Mouse (Mus musculus) limb, embryonic 14.5 days (tissue): ENCODE data around the gene Borcs5. TPM values are rescaled to one million over a fixed set of nuclear protein-coding genes. Genes with fewer than 3 reads are reported as not detected.

ENCODE experiments used
- ATAC-seq: fragments of 200-750 bp; cut with Nextera tagmentation; 2 replicates; pipeline ENCODE4 v1.8.0; 2017; ENCODE audit warnings: low read depth, moderate number of reproducible peaks, moderate TSS enrichment; ENCODE audit not compliant: low FRiP score
- DNase-seq: peaks from one replicate; pipeline ENCODE4 v3.0.0-alpha.2; 2015; ENCODE audit warnings: low spot score
- H3K27ac ChIP-seq: fragments of 300-500 bp; sonication (generic); replicated peaks from 2 replicates; pipeline ENCODE4 v1.5.1; 2014; ENCODE audit warnings: low read depth, mild to moderate bottlenecking, low read length, moderate library complexity, mixed read lengths
- H3K27me3 ChIP-seq: fragments of 300-500 bp; sonication (generic); 2 replicates; pipeline ENCODE4 v1.6.1; 2014; ENCODE audit warnings: low read length, mixed read lengths; ENCODE audit not compliant: control insufficient read depth, insufficient read depth
- H3K36me3 ChIP-seq: fragments of 300-500 bp; sonication (generic); 2 replicates; pipeline ENCODE4 v1.6.1; 2014; ENCODE audit warnings: mild to moderate bottlenecking, low read length, moderate library complexity, mixed read lengths; ENCODE audit not compliant: control insufficient read depth, insufficient read depth
- H3K4me1 ChIP-seq: fragments of 300-500 bp; sonication (generic); 2 replicates; pipeline ENCODE4 v1.6.1; 2014; ENCODE audit warnings: antibody characterized with exemption, low read length, mixed read lengths; ENCODE audit not compliant: control insufficient read depth, insufficient read depth
- H3K4me2 ChIP-seq: fragments of 300-500 bp; sonication (generic); replicated peaks from 2 replicates; pipeline ENCODE4 v1.6.1; 2014; ENCODE audit warnings: low read depth, mild to moderate bottlenecking, low read length, moderate library complexity; ENCODE audit not compliant: severe bottlenecking
- H3K4me3 ChIP-seq: fragments of 300-500 bp; sonication (generic); replicated peaks from 2 replicates; pipeline ENCODE4 v1.5.1; 2014; ENCODE audit warnings: low read length
- H3K9ac ChIP-seq: fragments of 300-500 bp; sonication (generic); 2 replicates; pipeline ENCODE4 v1.6.1; 2014; ENCODE audit warnings: mild to moderate bottlenecking, low read depth, low read length, moderate library complexity; ENCODE audit not compliant: severe bottlenecking
- H3K9me3 ChIP-seq: fragments of 300-500 bp; sonication (generic); 2 replicates; pipeline ENCODE4 v1.6.1; 2016; ENCODE audit warnings: low read length; ENCODE audit not compliant: control insufficient read depth
- POLR2A ChIP-seq: fragments of 200-500 bp; IDR thresholded peaks from 2 replicates; pipeline ENCODE4 v1.8.0; 2012; ENCODE audit warnings: inconsistent platforms, mild to moderate bottlenecking, moderate library complexity, borderline replicate concordance; ENCODE audit not compliant: insufficient read depth, insufficient read length; ENCODE audit errors: extremely low read depth
- WGBS: fragments of 180-500 bp; shearing (Covaris S2); extraction: QIAGEN DNeasy Blood & Tissue Kit; methylation state at CpG from one replicate; pipeline ENCODE4 v1.1.7; 2014; 5-methylcytosine and 5-hydroxymethylcytosine counted together
- polyA plus RNA-seq, 2 experiments: library from polyadenylated mRNA; depleted of rRNA in 1 of 2; stranded (reverse) in 1 of 2; unstranded in 1 of 2; fragments of >200 nt; fragmentation: Nextera tagmentation in 1 of 2; extraction: Ambion mirVana in 1 of 2; gene quantifications; 2 replicates each; pipeline versions ENCODE4 v1.2.1 to v1.2.3; 2012 to 2014

Gene Borcs5
- polyA plus RNA-seq, 2 experiments, result 11.4 to 20.5 TPM

GRCm38 (mm10) chr6:134647621-134648020 is 8.3 kb downstream of the Borcs5 start:
- WGBS, result 23% methylated on average over 5 of the region's 5 CpGs
- Histone ChIP-seq H3K9me3 (no peaks in the 10 kb centered on the region), H3K4me2 (no peak overlapping the region), H3K4me3 (no peak overlapping the region), H3K9ac (no peak overlapping the region), H3K27me3 (no peaks in the 10 kb centered on the region), H3K27ac (no peak overlapping the region), H3K36me3 (no peaks in the 10 kb centered on the region), H3K4me1 (no peaks in the 10 kb centered on the region)
- ATAC-seq (peak; percentile 34; the same call in 1 of the 2 replicates), DNase-seq (no peak)
- no peak for TF ChIP-seq POLR2A

- TF ChIP-seq POLR2A, result no peak
- Histone ChIP-seq H3K27me3 (no peaks in the 10 kb centered on the region), H3K36me3 (no peaks in the 10 kb centered on the region), H3K4me3 (no peak overlapping the region), H3K9me3 (no peaks in the 10 kb centered on the region), H3K9ac (no peak overlapping the region), H3K27ac (no peak overlapping the region), H3K4me1 (no peaks in the 10 kb centered on the region), H3K4me2 (no peak overlapping the region)
- WGBS, result 77% methylated on average over 5 of the region's 5 CpGs
- DNase-seq (no peak), ATAC-seq (no peak)
Measured at GRCm38 (mm10) chr6:134648356-134648755, 9.0 kb downstream of the Borcs5 start.

- H3K9ac ChIP-seq, result no peak overlapping the region
- WGBS, result 61% methylated on average over 4 of the region's 4 CpGs
- no peaks in the 10 kb centered on the region for H3K36me3 ChIP-seq
- no peak for ATAC-seq
- no peak overlapping the region; the same call in 1 of the 2 replicates for H3K27ac ChIP-seq
- no peak overlapping the region for H3K4me2 ChIP-seq
- no peaks in the 10 kb centered on the region; the same call in none of the 2 replicates for H3K4me1 ChIP-seq
- no peak overlapping the region for H3K4me3 ChIP-seq
- H3K9me3 ChIP-seq, result no peaks in the 10 kb centered on the region
- no peak for DNase-seq
- no peak for TF ChIP-seq POLR2A
- no peaks in the 10 kb centered on the region for H3K27me3 ChIP-seq
Measured at GRCm38 (mm10) chr6:134656527-134656926, 17.2 kb downstream of the Borcs5 start.

- ATAC-seq (peak; percentile 85), DNase-seq (peak; percentile 77)
- TF ChIP-seq POLR2A, result no peak
- Histone ChIP-seq H3K27me3 (no peaks in the 10 kb centered on the region), H3K9me3 (no peaks in the 10 kb centered on the region), H3K27ac (no peak overlapping the region), H3K36me3 (no peaks in the 10 kb centered on the region), H3K4me2 (no peak overlapping the region), H3K9ac (no peak overlapping the region), H3K4me3 (no peak overlapping the region), H3K4me1 (no peaks in the 10 kb centered on the region; the same call in none of the 2 replicates)
- WGBS, result 16% methylated on average over 9 of the region's 9 CpGs
Measured at GRCm38 (mm10) chr6:134659108-134659958, 20.0 kb downstream of the Borcs5 start.

GRCm38 (mm10) chr6:134660714-134661406 is 21.6 kb downstream of the Borcs5 start:
- Histone ChIP-seq H3K36me3 (no peaks in the 10 kb centered on the region), H3K27ac (no peak overlapping the region), H3K9me3 (no peaks in the 10 kb centered on the region), H3K4me1 (no peaks in the 10 kb centered on the region; the same call in none of the 2 replicates), H3K4me3 (no peak overlapping the region), H3K9ac (no peak overlapping the region), H3K27me3 (no peaks in the 10 kb centered on the region), H3K4me2 (no peak overlapping the region)
- ATAC-seq (no peak), DNase-seq (no peak)
- TF ChIP-seq POLR2A, result no peak
- 79% methylated on average over 8 of the region's 8 CpGs for WGBS
